Mouse (Mus musculus) cortical plate, adult 2 months (tissue): ENCODE results near the gene Nup160.

ENCODE experiments used
- CTCF ChIP-seq: fragments of 200-500 bp; IDR thresholded peaks from 2 replicates; pipeline ENCODE4 v1.5.1; 2011; ENCODE audit warnings: mild to moderate bottlenecking, control low read depth, low read length; ENCODE audit not compliant: insufficient read depth; ENCODE audit errors: extremely low read depth
- POLR2A ChIP-seq: fragments of 200-500 bp; IDR thresholded peaks from 2 replicates; pipeline ENCODE4 v1.6.1; 2011; ENCODE audit warnings: mild to moderate bottlenecking, low read length, control low read depth; ENCODE audit not compliant: insufficient read depth; ENCODE audit errors: extremely low read depth

GRCm38 (mm10) chr2:90717948-90718347, 40.9 kb downstream of the Nup160 start:
- no peak for TF ChIP-seq CTCF
- no peak for TF ChIP-seq POLR2A
